Mouse (Mus musculus) heart, postnatal 4 days (tissue): ENCODE results near the gene 4930562C15Rik. TPM values are rescaled to one million over a fixed set of nuclear protein-coding genes. Genes with fewer than 3 reads are reported as not detected.
A peak's percentile ranks its signal among the peaks of the same experiment; 100 is the strongest.

Experiments used
- DNase-seq: peaks from one replicate; pipeline ENCODE4 v3.0.0; 2021
- total RNA-seq, 2 experiments: library from RNA; stranded (reverse); gene quantifications; 2 replicates each; pipeline ENCODE4 v1.2.3; 2021

4930562C15Rik gene
- total RNA-seq, 2 experiments from 2014 or later, result not detected

DNA sequence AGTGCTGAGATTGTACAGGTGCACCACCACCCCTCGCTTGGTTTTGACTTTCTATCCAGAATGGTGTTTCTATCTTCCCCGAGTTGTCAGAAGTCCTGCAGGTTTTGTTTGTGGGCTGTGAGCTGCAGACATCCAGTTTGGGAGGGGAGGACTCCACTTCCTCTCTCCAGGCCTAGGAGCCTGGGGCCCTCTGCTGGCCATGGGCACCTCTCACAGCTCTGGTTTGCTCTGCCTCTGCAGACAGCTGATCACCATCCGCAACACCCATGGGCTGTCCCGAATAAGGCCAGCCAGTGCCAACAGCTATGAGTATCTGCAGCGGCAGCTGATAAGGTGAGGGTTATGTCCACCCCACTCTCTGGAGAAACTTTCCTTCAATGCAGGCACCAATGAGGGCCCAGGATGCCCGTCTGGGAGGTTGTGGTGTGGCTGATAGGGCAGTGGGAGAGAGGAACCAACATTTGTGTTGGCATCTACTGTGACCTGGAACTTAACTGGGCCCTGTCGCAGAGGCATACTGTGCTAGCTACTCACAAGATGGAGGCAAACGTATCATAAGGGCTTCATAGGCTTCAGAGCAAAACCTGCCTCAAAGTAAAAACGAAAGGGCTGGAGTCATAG, 27.8 kb downstream of the 4930562C15Rik start:
- peak; percentile 86 for DNase-seq

DNA sequence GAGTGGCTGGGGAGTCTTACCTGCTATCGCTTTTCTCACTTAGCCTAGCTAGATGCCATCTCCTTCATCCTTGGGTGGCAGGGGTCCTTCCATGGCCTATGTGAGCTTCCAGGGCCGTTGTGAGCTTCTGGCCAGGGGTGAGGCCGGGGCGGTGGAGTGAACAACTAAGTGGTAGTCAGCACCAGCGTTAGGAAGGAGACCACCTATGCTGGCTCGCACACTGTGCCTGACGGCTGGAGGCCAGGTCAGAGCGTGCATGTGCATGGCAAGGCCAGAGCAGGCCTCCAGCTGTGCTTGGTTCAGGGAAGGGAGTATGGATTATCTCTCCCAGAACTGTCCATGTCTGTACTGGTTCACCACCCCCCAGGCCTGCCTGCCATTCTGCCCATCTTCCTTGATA, 28.5 kb downstream of the 4930562C15Rik start:
- DNase-seq, result no peak

DNA sequence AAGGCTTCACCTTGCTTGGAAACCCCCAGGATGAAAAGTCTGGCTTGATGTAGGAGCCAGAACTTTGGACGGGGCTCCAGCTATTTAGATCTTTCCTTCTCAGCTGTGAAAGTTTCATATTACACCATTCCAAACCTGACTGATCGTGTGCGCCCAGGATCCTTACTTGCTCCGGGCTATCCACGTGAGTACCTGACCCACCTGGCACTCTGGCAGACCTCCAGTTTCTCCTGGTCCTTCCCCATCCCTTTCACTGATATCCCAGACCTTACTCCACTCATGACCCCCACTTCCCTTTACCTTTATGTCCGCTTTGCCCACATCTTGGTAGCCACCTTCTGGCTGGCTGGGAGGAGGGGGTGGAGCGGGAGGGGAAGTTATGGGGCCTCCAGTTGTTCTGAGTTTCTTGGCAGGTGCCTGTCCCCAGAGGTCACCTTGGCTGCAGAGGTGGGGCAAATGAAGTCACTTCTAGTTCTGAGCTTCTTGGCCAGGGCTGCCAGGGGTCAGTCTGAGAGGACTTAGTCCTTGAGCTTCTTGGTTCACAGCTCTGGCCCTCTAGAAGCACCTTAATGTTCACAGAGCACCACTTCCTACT, 31.0 kb downstream of the 4930562C15Rik start:
- DNase-seq, result no peak

DNA sequence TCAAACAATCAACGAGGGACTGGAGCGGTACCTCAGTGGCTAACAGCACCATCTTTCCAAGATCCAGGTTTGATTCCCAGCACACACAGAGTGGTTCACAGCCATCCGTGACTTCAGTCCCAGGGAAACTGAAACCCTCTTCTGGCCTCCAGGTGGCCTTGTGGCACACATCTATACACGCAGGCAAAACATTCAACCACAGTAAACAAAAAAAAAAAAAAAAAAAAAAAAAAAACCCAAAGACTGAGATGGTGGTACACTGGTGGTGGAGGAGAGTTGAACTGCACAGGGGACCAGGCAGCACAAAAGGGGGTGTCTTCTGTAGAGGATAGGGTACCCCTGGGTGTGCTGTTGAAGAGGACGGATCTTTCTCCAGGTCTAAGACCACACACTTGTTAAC, 35.3 kb downstream of the 4930562C15Rik start:
- DNase-seq, result no peak

DNA sequence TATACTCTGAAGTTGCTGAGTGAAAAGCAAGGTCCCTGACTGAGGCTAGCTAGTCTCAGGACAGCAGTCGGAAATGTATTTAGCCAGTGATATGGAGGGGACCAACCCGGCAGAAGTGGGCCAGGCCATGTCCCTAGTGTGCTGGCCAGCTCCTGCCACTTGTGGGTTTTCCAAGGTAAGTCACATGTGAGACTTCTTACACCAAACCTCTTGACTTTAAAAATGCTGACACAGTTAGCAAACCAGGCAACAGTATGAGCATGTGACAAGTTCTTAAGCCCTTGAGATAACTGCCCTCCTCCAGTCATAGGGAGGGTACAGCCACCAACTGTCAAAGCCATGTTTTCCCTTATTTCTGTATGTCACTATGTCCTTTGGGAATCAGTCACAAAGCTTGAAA, 36.7 kb downstream of the 4930562C15Rik start:
- no peak for DNase-seq

DNA sequence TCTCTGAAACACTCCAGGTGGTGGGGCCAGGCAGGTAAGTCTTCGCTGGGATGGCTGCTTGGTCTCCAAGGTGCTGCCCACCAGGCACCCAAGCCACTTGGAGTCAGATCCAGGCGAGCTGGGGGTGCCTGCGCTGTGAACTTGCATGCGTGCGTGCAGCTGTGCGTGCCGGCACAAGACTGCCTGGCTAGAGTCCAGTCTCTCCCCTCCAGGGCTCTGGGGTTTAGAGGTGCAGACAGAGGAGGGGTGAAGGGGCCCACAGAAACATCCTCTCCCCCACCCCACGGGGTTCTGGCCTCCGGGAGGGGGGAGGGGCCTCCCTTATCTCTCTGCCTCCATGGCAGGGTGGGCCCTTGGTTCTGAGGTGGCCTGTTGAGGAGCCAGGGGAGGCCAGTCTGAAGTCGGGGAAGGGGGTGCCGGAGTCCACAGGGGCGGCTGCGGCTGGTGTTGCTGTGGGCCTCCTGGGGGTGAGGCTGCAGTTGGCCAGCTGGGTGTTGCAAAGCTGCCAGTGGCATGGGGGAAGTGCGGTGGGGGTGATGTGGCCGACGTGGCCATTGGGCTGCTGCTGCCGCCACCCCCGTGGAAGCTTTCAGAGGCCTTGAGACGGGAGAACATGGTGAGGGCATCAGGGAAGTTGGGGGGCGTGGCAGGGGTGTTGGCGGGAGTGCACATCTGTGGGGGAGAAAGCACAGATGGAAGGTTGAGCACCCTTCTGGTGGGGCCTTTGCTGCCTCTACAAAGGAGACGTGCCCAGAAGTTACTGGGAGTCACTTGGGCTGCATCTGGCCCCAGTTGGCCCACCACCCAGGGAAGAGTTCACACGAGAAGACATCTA, 40.2 kb downstream of the 4930562C15Rik start:
- DNase-seq, result peak; percentile 25

DNA sequence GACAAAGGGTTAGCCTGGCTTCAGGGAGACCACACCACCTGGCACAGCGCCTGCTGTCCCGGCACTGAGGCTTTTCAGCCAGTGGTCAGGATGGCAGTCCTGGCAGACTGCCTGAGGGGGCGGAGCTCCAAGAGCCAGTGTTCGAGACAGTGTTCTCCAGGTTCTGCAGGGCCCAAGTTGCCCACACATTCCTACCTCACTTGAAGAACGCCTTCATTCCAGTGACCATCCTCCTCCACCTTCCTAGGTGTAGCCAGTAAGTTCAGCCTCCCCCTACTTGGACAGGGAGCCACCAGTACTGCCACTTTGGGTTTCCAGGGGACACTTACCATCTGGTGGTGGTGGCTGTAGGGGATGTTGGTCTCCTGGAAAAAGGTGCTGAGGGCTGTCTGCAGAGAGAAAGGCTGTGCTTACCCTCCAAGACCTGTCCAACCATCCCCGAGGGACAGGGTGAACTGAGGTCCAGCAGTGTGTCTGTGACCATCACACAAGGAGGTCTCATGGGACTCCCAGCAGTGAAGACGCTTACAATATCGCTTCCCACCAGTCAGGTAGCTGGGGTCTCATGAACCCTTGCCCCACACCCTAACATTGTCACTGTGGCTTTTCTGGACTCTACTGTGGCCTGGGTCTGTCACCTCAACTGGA, 40.9 kb downstream of the 4930562C15Rik start:
- DNase-seq, result peak; percentile 79

DNA sequence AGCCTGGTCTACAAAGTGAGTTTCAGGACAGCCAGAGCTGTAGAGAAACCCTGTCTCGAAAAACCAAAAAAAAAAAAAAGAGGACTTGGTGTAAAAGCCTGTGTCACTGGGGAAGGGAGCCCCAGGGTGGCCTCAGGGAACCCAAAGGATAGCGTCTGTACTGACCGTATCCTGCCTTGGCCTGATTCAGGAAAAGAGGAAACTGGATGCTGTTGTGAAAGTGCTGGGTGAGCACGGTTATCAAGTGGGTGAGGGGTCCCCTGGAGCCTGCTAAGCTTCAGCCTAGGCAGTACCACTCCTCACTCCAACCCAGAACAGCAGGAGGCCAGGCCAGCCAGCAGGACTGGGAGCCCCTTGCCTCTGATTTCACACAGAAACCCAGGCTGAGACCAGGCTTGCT, 42.0 kb downstream of the 4930562C15Rik start:
- no peak for DNase-seq

DNA sequence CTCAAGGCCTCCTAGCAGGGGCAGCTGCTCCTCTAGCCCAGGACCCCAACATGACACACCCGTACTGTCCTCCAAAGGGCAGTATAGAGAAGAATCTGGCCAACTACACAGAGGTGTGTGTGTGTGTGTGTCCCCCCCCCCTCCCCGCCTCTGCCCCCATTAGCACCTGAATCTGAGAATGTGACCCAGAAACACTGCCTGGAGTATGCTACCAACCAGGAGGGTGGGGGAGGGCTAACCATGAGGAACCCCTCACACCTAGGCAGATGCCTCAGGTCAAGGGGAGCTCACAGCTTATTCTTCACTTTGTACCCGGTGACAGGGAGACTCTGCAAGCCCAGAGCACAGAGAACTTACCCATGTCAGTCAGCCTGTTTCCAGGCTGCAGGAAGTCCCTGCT, 42.5 kb downstream of the 4930562C15Rik start:
- DNase-seq, result no peak

DNA sequence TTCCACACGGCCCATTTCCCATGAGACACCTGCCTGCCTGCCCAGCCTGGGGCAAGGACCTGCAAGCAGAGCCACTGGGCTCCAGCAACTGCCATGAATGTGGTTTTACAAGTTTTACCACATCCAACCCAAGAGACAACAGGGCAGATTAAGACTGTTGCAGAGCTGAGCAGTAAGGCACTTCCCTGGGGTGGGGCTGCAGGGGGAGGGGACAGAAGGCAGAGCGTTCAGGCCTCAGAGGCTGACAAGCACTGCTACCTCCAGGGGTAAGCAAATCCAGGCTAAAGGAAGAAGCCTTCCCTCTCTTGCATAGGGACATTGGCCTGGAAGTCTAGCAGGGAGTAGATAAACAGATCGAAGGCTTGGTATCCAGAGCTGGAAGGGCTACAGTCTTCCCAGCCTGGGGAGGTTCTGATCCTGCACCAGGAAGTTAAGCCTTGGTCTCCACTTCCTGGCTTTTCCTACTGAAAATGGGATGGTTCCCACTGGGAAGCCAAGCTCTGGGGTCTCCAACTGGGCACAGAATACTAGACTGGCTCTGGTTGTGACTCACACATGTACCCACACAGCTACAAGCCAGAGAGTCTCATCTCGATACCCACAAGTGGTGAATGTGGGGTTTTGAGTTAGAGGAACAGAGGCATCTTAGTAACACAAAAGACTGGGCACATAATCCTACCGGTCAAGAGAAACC, 43.1 kb downstream of the 4930562C15Rik start:
- peak; percentile 31 for DNase-seq

DNA sequence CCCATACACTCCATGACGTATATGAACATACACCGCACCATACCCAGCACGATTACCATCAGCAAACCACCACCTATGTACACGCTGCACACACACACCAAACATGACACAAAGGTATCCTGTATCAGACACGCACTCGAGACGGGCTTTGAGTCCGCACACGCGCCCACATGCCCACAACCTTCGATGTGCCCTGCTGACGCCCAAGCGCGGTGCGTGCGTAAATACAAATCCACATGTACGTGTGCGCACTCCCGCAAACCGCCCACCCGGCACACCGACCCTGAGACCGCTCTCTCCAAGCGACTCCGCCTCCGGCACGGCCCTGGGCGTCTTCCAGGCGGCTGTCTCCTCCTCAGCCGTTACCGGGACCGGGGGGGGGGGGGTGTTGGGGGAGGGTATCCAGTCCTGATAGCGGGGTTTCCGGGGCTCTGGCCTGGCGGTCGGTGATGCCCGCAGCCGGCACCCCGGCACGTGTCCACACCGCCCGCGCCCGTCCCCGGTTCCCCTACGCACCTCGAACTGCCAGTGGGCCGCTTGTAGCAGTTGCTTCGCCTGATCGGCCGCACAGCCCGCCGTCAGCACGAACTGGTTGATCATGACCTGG, 44.0 kb downstream of the 4930562C15Rik start:
- DNase-seq, result no peak

DNA sequence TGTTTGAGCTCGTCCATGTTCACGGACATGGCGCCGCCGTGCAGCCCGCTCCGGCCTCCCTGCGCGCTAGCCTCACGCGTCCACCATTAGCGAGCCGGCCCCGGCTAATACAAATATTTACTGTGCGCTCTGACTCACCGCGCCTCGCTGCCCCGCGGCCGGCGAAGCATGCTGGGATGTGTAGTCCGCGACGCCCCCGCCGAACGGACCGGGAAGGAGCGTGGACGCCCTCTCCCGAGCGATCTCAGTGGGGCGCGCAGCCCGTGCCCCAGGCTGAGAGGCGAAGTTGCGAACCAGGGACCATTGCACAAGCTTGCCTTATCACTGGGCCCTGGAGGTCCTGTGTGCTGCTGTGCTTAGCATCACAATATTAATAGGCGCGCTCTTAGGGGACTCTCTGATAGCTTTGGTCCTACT, 44.5 kb downstream of the 4930562C15Rik start:
- DNase-seq, result peak; percentile 92

DNA sequence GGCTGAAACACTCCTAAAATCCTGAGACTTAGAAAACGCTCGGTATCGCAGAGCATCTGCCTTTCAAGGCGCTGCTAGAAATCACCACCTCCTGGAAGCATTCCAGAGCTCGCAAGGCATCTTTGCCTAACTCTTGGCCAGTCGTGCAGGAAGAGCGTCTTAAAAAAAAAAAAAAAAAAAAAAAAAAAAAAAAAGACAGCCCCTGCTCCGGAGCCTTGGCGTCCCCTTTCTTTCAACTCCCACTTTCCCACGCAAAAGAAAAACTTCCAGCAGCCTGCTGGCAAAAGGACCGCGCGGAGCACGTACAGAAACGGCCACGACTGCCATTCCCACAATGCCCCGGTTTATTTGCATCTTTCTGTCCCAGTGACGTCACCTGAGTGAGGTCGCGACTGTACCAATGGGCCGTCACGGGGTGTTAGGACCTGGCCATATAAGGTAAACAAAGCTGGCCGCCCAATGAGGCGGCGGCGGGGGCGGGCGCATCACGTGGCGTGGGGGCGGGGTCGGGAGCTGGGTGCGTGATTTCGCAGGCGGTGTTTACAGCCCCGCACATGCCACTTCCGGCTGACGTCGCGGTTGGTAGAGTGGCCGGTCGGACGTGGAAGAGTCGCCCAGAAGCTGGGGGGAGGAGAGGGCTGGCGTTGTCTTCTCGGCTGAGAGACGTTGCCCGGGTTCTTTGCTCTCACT, 45.1 kb downstream of the 4930562C15Rik start, which contains the start of gene Ubald1:
TSS of gene Ubald1 (minus strand) at position 180 of the 690 bp plus-strand sequence.
- DNase-seq, result peak; percentile 98

DNA sequence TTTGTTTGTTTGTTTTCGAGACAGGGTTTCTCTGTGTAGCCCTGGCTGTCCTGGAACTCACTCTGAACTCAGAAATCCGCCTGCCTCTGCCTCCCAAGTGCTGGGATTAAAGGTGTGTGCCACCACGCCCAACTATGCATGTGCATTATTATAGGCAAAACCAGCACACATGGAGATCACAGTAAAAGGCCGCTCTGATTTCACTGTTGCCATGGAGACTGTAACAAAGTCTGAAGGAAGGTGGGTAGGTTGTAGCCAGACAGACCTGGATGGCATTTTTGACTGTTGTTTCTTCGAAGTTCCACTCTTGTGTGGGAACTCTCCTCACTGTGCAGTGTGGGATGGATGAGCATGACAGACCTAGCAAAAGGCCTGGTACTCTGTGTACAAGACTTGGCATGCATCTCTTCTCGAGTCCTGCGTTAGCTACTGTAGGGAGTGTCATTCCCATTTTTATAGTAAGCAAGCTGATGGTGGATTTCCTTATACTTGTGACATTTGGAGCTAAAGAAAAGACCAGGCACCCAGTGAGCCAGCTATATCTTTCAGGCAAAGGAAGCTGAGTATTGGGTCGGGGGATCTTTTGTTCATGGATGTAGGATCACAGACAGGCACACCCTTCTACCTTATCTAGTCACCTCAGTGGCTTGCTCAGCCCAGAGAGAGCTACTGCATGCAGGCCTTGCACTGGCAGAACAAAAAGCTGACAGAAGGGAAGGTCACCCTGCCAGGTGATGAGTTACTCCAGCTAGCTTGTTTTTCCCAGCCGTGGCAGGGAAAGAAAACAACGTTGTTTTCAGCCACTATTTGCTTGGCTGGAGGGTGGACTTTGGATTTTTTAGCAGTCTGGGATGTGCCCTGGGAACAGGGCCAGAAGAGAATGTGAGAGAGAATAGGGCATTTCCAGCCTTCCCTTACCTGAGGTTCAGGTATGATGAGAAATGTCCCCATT, 46.5 kb downstream of the 4930562C15Rik start:
- DNase-seq, result no peak

DNA sequence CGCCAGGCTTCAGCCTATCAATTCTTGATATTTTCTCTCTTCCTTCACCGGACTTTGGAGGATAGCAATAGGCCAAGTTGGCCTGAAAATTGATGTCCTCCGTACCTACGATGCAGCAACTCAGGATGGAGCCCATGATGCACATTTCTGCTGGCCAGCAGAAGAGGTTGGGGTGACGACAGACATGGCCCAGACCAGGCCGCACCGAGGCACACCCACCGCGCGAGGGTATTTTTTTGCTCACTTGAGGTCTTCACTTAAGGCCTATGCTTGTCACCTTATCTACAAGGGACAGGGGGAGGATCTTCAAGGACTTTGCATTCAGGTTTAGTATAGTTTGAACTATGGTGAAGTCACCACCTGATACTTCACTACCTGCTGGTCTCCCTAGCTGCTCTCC, 49.7 kb downstream of the 4930562C15Rik start:
- no peak for DNase-seq

DNA sequence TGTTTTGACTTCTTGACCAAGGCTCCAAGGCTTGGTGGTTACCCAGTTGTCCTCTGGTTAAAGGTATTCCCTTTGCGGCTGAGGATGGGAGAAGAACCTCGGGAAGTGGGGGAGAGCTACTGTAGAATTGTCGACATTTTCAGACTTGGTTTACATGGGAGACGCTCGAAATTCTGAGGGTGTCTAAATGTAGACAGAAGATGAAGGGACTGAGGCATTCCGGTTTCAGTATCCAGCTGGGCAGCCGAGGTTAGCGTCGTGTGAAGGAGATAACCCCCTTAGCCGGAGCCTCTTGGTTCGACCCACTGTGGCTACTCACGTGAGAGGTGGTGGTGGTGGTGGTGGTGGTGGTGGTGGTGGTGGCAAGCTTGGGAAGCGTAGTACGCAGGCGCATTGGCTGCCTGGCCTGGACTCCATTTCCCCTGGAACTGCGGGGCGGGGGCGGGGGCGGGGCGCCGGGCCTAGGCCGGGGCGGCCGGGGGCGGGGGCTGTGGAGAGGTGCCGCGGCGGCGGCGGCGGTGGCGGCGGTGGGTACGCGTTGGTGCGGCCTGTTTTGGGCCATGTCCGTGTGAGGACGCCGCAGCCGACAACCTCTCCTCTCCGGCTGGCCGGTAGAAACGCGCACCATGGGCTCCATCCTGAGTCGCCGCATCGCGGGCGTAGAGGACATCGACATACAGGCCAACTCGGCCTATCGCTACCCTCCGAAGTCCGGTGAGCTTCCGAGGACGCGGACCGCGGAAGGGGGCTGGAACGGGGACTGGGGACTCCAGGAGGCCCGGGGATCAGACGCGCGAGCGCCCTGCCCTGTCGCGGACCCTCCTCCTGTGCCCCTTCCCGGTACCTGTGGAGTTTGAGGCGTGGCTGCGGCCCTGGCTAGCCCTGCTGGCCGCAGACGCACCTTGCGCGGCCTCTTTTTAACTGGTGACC, 50.8 kb downstream of the 4930562C15Rik start, which contains the start of gene Mgrn1:
TSS of gene Mgrn1 (plus strand) at position 490 of the 930 bp plus-strand sequence.
- DNase-seq, result peak; percentile 90

DNA sequence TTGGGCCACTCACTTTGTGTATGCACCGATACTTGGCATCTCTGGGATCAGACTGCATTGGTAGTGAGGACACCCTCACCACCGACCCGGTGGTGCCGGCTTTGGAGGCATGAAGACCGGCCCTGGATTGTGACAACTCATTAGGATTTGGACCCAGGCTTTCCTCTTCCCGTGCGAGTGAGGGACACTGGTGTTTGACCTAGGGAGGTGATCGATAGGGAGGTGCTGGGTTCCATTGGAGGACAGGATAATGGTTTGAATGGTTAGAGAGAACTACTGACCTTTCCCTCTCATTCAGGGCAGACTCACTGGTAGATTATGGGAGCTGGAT, 51.4 kb downstream of the 4930562C15Rik start:
- DNase-seq, result no peak

DNA sequence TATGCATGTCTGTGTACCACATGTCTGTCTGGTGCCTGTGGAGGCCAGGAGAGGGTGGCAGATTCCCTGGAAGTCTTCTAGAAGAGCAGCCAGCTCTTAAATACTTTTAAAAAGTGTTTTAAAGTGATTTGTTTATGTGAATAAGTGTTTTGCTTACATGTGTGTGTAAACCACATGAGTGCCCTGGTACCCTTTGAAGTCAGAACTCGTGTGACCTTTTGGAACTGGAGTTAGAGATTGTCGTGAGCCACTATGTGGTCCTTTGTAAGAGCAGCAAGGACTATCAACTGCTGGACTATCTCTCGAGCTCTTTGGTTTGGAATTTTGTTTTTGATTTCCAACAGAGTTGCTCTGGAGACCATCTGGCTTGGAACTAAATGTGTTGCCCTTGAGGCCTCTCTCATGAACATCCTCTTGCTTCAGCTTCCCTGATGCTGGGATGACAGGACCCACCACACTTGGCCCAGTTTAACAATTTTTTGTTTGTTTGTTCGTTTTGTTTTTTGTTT, 55.0 kb downstream of the 4930562C15Rik start:
- no peak for DNase-seq

DNA sequence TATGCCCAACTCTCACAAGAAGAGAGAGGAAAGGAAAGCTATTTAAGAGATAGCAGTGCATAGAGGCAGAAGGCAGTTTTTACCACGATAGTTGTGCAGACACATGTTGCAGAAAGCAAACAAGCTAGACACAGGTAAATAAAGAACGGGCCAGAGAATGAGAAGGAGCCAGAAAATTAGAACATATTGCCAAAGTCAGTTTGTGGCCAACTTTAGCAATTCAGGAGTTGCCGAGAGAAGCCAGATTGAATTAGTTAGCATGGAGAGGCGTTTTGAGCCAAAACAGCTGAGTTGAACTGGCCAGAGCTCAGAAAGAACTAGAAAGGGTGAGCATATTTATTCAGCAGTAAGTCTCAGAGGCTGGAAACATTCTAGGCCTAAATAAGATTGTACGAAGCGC, 57.0 kb downstream of the 4930562C15Rik start:
- no peak for DNase-seq
